Mouse (Mus musculus): ENCODE measurements around the gene Tmem233.

- no peak for TF ChIP-seq CTCF (IDR thresholded peaks at IDR 0.05; ENCODE audit: low read depth, low read length)
- TF ChIP-seq EP300 (IDR thresholded peaks at IDR 0.05; ENCODE audit: insufficient read depth, low read depth, low read length): no peak
Observed at GRCm38 (mm10) chr5:116004271-116004670, 78.8 kb downstream of the Tmem233 start.

Data from ES-Bruce4 (cell line).